Comparison of ENCODE assay signal across 16 mouse cellular contexts in the genomic region with DNA sequence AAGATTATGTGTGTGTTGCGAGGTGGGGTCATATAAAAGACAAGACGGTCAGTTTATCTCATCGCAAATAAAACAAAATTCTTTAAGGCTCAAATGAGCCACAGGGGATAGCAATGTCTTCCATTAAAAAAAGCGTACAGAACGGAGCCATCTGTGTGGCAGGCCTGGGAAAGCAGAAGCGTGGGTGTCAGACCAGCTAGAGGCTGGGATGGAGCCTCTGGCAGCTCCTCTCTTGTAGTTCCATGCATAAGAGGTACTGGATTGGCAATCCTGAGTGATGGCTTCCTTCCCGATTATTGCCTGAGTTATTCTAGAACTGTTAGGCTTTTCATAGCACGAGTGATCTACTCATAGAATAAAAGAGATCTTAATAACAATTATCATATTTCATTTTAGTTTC.
A peak's percentile ranks its signal among the peaks of the same experiment; 100 is the strongest.
DNase-seq lines count a peak whose midpoint lies in the region; ATAC-seq lines count a peak whose summit lies in the region.
"Had no signal": no experiment of that assay in that cellular context is flagged by ENCODE, and none has a peak within 500 bp of the region (broad histone marks: within the 10 kb centered on the region; RNA-seq: fewer than 3 reads in every experiment).

No protein-coding gene starts in this region.

- H3K9me3 ChIP-seq in neural tube, embryonic 15.5 days (replicated peaks) = no peaks in the 10 kb centered on the region; the same call in 1 of the 2 replicates
- H3K9me3 ChIP-seq: intestine, embryonic 15.5 days; liver, embryonic 13.5 days; midbrain, embryonic 15.5 days had no signal

- no peaks in the 10 kb centered on the region for H3K27me3 ChIP-seq in neural tube, embryonic 15.5 days (replicated peaks)
- H3K27me3 ChIP-seq: intestine, embryonic 15.5 days; liver, embryonic 13.5 days; midbrain, embryonic 15.5 days had no signal

- no peak overlapping the region for H3K9ac ChIP-seq in neural tube, embryonic 15.5 days (replicated peaks)
- H3K9ac ChIP-seq: intestine, embryonic 15.5 days; liver, embryonic 13.5 days; midbrain, embryonic 15.5 days had no signal

- intact Hi-C loops in heart, postnatal 10 days (cut with DNase I) = no loop called here

- ATAC-seq in frontal cortex, adult (ENCODE audit: low TSS enrichment) = peak; percentile 94
- no peak for ATAC-seq in megakaryocyte-erythroid progenitor cell, adult 5-6 weeks (replicated peaks; ENCODE audit: low FRiP score, low TSS enrichment, poor library complexity, severe bottlenecking)
- ATAC-seq in neural tube, embryonic 15.5 days (ENCODE audit: low FRiP score) = no peak
- ATAC-seq: intestine, embryonic 15.5 days; midbrain, embryonic 15.5 days had no signal

- no peak overlapping the region for H3K4me3 ChIP-seq in neural tube, embryonic 15.5 days (replicated peaks)
- H3K4me3 ChIP-seq: intestine, embryonic 15.5 days; liver, embryonic 13.5 days; midbrain, embryonic 15.5 days had no signal

- H3K4me1 ChIP-seq in neural tube, embryonic 15.5 days = no peaks in the 10 kb centered on the region
- H3K4me1 ChIP-seq: intestine, embryonic 15.5 days; liver, embryonic 13.5 days; midbrain, embryonic 15.5 days had no signal

- no peaks in the 10 kb centered on the region for H3K36me3 ChIP-seq in neural tube, embryonic 15.5 days
- H3K36me3 ChIP-seq: intestine, embryonic 15.5 days; liver, embryonic 13.5 days; midbrain, embryonic 15.5 days had no signal

- no peak overlapping the region for H3K4me2 ChIP-seq in neural tube, embryonic 15.5 days
- H3K4me2 ChIP-seq: intestine, embryonic 15.5 days; liver, embryonic 13.5 days; midbrain, embryonic 15.5 days had no signal

- WGBS in neural tube, embryonic 15.5 days = 74% methylated on average over 8 of the region's 8 CpGs

- DNase-seq in cerebellum, adult 8-10 months = peak; percentile 27
- peak; percentile 40 to 88 for DNase-seq in layer of hippocampus, postnatal 14 days (ENCODE audit: low spot score in 2 of 2)
- peak; percentile 74 to 87 for DNase-seq in right cerebral cortex, postnatal 10 days (ENCODE audit: low spot score in 2 of 2)
- DNase-seq in testis, postnatal 14 days (ENCODE audit: low spot score) = no peak
- DNase-seq in heart, postnatal 10 days = no peak
- DNase-seq: adrenal gland, postnatal 25 days; gastrocnemius, postnatal 36 days; heart, postnatal 14 days; kidney, postnatal 4 days; liver, embryonic 13.5 days; thymus, adult 18-20 months had no signal

- H3K27ac ChIP-seq in neural tube, embryonic 15.5 days (replicated peaks) = no peak overlapping the region
- H3K27ac ChIP-seq: intestine, embryonic 15.5 days; liver, embryonic 13.5 days; midbrain, embryonic 15.5 days had no signal

Comparison
In these comparisons a context has a peak if more than half of its experiments do, and no peak if none do; other contexts are left out.
1. DNase-seq: peak in cerebellum, adult 8-10 months (single experiment), layer of hippocampus, postnatal 14 days (2 of 2) and right cerebral cortex, postnatal 10 days (2 of 2); none in testis, postnatal 14 days (single experiment) and heart, postnatal 10 days (0 of 2).